Mouse (Mus musculus): ENCODE measurements around the gene Lactb.

DNA sequence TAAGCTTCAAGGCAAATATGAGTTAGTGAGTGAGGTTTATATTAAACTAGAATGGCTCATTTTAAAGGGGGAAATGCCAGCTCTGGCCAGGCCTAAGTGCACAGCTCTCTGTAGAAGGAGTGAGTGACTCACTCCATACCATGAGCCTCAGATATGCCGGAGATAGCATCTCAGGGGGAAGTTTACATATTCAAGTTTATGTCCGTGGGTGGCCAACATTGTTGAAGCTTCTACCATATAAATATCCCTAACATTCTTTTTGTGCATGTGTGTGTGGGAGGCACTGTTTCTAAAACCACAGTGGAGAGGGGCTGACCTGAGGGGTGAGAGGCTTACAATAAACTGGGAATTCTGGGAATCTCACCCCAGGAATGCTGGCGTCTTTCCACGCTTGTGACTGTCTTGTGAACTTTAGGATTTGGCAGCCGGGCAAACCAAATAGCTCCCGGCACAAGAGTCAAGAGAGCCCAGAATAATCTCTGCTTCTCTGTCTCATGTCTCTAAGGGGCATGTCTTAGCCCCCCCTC, 13.7 kb upstream of the Lactb start:
- TF ChIP-seq CTCF (conservative IDR thresholded peaks at IDR 0.05; ENCODE audit: low read length) (no peak), NANOG (IDR thresholded peaks at IDR 0.05; ENCODE audit: borderline replicate concordance, low read length) (no peak), POU5F1 (IDR thresholded peaks at IDR 0.05; ENCODE audit: borderline replicate concordance, low read length) (no peak)

Measured in E14TG2a.4 (cell line).